Mouse (Mus musculus) hindbrain, embryonic 13.5 days (tissue): ENCODE measurements around the gene Rhd. TPM values are rescaled to one million over a fixed set of nuclear protein-coding genes. Genes with fewer than 3 reads are reported as not detected.
"Not testable (repeated sequence)": the region's sequence is repeated elsewhere in the genome, so short reads cannot be mapped to it uniquely, and the experiment has no call there.

Experiments
- ATAC-seq: fragments of 200-750 bp; cut with Nextera tagmentation; 2 replicates; pipeline ENCODE4 v1.8.0; 2017; ENCODE audit warnings: moderate TSS enrichment; ENCODE audit not compliant: low FRiP score
- H3K27ac ChIP-seq: fragments of 300-500 bp; sonication (generic); 2 replicates; pipeline ENCODE4 v1.5.1; 2015; ENCODE audit warnings: inconsistent platforms, mild to moderate bottlenecking, moderate library complexity
- H3K27me3 ChIP-seq: fragments of 300-500 bp; sonication (generic); 2 replicates; pipeline ENCODE4 v1.6.1; 2015; ENCODE audit warnings: mild to moderate bottlenecking, inconsistent platforms
- H3K36me3 ChIP-seq: fragments of 300-500 bp; sonication (generic); 2 replicates; pipeline ENCODE4 v1.6.1; 2015; ENCODE audit warnings: mild to moderate bottlenecking, inconsistent platforms
- H3K4me1 ChIP-seq: fragments of 300-500 bp; sonication (generic); replicated peaks from 2 replicates; pipeline ENCODE4 v1.6.1; 2015; ENCODE audit warnings: inconsistent platforms
- H3K4me2 ChIP-seq: fragments of 300-500 bp; sonication (generic); 2 replicates; pipeline ENCODE4 v1.6.1; 2015; ENCODE audit warnings: inconsistent platforms, mild to moderate bottlenecking, moderate library complexity
- H3K4me3 ChIP-seq: fragments of 300-500 bp; sonication (generic); 2 replicates; pipeline ENCODE4 v1.5.1; 2015; ENCODE audit warnings: mild to moderate bottlenecking, inconsistent platforms
- H3K9ac ChIP-seq: fragments of 300-500 bp; sonication (generic); 2 replicates; pipeline ENCODE4 v1.6.1; 2015; ENCODE audit warnings: mild to moderate bottlenecking, inconsistent platforms
- H3K9me3 ChIP-seq: fragments of 300-500 bp; sonication (generic); 2 replicates; pipeline ENCODE4 v1.6.1; 2016; ENCODE audit warnings: inconsistent platforms
- WGBS: fragments of 180-500 bp; shearing (Covaris S2); methylation state at CpG from one replicate; pipeline ENCODE4 v1.1.7; 2015; 5-methylcytosine and 5-hydroxymethylcytosine counted together
- polyA plus RNA-seq: library from polyadenylated mRNA; unstranded; fragments of >200 nt; fragmentation: Nextera tagmentation; extraction: Ambion mirVana; gene quantifications from 2 replicates; pipeline ENCODE4 v1.2.1, GENCODE M21; 2015

The Rhd gene
- polyA plus RNA-seq, 1 experiment from 2014 or later, result 1.3 TPM

DNA sequence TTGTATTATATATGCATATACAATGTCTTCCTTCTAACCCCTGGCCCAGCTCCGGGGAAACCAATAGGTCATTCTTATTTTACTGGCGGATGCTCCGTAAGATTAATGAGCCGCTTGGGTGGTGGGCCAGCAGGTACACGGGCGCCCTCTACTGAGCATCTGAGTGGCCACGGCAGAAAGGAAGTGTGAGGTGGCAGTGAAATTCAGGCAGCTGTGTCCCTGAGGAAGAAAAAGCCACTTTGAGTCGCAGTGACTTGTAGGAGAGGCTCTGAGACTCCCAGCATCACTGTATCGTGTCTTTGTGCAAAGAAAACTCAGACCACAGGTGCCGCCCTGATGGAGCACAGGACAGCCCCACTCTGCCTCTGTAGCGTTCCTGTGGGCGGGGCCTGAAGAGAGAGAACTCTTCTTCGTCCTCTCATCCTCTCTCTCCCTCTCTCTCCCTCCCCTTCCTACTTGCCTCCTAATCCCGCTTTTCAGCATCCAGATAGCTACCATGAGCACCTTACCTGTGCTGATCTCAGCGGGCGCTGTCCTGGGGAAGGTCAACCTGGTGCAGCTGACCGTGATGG is 15.2 kb downstream of the Rhd start:
- ATAC-seq, result no peak
- peak overlapping the region; percentile 30 for H3K4me3 ChIP-seq
- H3K9me3 ChIP-seq, result no peaks in the 10 kb centered on the region
- H3K27ac ChIP-seq, result no peak overlapping the region
- H3K4me2 ChIP-seq, result peak overlapping the region; percentile 59
- H3K27me3 ChIP-seq, result no peaks in the 10 kb centered on the region
- H3K9ac ChIP-seq, result peak overlapping the region; percentile 49
- 3% methylated on average over 17 of the region's 17 CpGs for WGBS
- H3K4me1 ChIP-seq, result peaks cover 10% of the 10 kb centered on the region
- no peaks in the 10 kb centered on the region for H3K36me3 ChIP-seq

DNA sequence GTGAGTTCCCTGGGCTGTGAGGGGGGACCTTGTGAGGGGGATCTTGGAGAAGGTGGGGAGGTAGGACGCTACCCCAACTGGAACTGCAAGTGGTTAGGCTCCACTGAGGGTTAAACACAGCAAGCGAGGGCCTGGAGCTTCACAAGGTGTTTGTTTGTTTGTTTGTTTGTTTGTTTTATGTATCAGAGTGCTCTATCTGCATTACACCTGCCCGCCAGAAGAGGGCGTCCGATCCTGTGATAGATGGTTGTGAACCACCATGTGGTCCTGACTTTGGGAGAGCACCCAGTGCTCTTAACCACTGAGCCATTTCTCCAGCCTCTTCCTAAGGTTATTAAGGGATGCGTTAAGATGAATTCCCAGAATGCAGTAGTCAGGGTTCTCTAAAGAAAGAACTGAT is 15.7 kb downstream of the Rhd start:
- WGBS, result 38% methylated on average over 6 of the region's 6 CpGs
- peak overlapping the region; percentile 30 for H3K4me3 ChIP-seq

DNA sequence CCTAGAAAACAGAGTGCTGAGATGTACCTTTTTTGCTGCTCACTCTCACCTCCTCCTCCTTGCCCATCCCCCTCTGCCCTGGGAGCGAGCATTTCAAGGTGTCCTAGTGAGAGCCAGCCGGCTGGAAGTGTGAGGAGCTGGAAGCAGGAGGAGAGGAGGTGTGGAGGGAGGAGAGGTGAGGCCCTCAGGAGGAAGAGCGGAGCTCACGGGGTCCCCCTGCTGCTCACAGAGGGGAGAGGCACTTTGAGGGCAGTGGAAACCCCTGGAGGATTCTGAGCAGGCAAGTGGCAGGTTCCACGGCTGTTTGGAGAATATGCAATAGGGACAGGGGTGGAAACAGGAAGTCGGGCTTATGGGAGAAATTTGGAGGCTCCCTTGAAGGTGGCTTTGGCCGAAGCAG is 18.9 kb downstream of the Rhd start:
- H3K4me3 ChIP-seq, result no peak overlapping the region
- no peak overlapping the region for H3K4me2 ChIP-seq
- H3K9me3 ChIP-seq, result no peaks in the 10 kb centered on the region
- H3K27me3 ChIP-seq, result no peaks in the 10 kb centered on the region
- peaks cover 10% of the 10 kb centered on the region for H3K4me1 ChIP-seq
- 36% methylated on average over 6 of the region's 7 CpGs for WGBS
- no peak overlapping the region for H3K9ac ChIP-seq
- no peak overlapping the region for H3K27ac ChIP-seq
- H3K36me3 ChIP-seq, result no peaks in the 10 kb centered on the region
- ATAC-seq, result no peak

More for the DNA sequence above, 15.7 kb downstream of the Rhd start:
- Histone ChIP-seq H3K27ac (no peak overlapping the region), H3K4me2 (peak overlapping the region; percentile 59), H3K36me3 (no peaks in the 10 kb centered on the region), H3K9ac (peak overlapping the region; percentile 49), H3K9me3 (no peaks in the 10 kb centered on the region), H3K27me3 (no peaks in the 10 kb centered on the region), H3K4me1 (peaks cover 10% of the 10 kb centered on the region)
- no peak for ATAC-seq

DNA sequence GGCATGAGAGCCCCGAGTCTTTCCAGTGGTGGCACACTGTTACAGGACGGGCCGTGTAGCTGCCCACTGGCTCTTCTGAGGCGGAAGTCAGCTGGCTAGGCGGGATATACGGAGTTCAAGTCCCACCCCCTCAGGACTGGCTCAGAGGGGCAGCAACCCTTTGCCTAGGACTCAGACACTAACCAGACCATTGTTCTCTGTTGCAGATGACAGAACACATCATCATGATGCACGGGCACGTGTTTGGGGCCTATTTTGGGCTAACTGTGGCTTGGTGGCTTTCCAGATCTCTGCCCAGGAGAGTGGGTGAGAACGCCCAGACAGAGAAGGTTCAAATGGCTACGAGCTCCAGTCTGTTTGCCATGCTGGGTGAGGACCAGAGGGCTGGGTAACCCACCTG is 19.5 kb downstream of the Rhd start:
- Histone ChIP-seq H3K36me3 (no peaks in the 10 kb centered on the region), H3K27ac (no peak overlapping the region), H3K9ac (no peak overlapping the region), H3K9me3 (no peaks in the 10 kb centered on the region), H3K27me3 (no peaks in the 10 kb centered on the region), H3K4me1 (peaks cover 10% of the 10 kb centered on the region), H3K4me3 (no peak overlapping the region), H3K4me2 (no peak overlapping the region)
- no peak for ATAC-seq
- 90% methylated on average over 10 of the region's 10 CpGs for WGBS

DNA sequence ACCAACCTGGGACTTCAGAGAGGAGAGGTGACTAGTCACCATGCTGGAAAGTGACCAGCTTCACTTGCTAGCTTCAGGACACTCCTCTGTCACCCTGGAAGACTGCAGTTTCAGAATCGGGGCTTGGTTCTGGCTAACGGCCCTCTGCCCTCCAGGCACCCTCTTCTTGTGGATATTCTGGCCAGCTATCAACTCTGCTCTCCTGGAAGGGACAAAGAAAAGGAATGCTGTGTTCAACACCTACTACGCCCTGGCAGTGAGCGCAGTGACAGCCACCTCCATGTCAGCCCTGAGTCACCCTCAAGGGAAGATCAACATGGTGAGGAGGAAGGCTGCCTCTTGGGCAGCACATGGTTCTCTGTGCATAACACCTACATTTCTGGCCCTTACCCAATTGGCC is 20.0 kb downstream of the Rhd start:
- no peaks in the 10 kb centered on the region for H3K27me3 ChIP-seq
- peaks cover 7% of the 10 kb centered on the region for H3K4me1 ChIP-seq
- H3K9me3 ChIP-seq, result no peaks in the 10 kb centered on the region
- ATAC-seq, result no peak
- H3K4me3 ChIP-seq, result no peak overlapping the region
- WGBS, result 78% methylated on average over 4 of the region's 4 CpGs
- H3K36me3 ChIP-seq, result no peaks in the 10 kb centered on the region
- H3K9ac ChIP-seq, result no peak overlapping the region
- no peak overlapping the region for H3K4me2 ChIP-seq
- H3K27ac ChIP-seq, result no peak overlapping the region

DNA sequence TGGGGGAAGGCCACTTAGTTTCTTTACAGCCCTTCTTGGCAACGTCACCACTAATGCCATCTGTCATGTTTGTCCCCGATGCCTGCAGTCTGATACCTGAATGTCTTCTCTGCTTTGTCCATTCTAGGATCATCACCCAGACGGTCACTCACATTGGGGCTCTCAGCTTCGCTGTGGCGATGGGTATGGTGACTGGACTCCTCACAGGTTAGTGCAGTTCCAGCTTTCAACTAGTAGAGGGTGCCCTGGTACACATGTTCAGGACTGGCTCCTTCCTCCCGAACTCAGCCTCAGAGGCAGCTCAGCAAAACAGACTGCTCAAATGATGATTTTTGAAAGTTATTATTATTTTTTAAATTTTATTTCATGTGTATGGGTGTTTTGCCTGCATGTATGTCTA is 27.8 kb downstream of the Rhd start:
- ATAC-seq, result no peak
- no peaks in the 10 kb centered on the region for H3K27me3 ChIP-seq
- H3K27ac ChIP-seq, result no peak overlapping the region
- no peaks in the 10 kb centered on the region for H3K9me3 ChIP-seq
- H3K36me3 ChIP-seq, result peaks cover 19% of the 10 kb centered on the region
- no peak overlapping the region for H3K4me3 ChIP-seq
- 82% methylated on average over 6 of the region's 6 CpGs for WGBS
- no peak overlapping the region for H3K9ac ChIP-seq
- no peak overlapping the region for H3K4me2 ChIP-seq
- H3K4me1 ChIP-seq, result 0 out of 2 replicates have a peak, but pooled peaks cover 3% of the 10 kb centered on the region

DNA sequence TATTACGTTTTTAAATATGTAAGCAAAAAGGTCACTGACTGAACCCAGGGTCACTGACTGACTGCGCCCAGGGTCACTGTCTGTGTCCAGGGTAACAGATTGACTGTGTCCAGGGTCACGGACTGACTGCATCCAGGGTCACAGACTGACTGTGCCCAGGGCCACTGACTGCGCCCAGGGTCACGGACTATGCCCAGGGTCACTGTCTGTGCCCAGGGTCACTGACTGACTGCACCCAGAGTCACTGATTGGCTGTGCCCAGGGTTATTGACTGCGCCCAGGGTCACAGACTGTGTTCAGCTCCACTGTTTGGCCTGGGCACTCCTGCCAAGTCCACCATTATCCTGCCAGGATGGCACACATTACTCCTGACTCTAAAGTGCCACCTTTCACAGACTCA is 32.9 kb downstream of the Rhd start:
- WGBS, result 88% methylated on average over 6 of the region's 6 CpGs
- H3K4me1 ChIP-seq, result 0 out of 2 replicates have a peak, but pooled peaks cover 3% of the 10 kb centered on the region

DNA sequence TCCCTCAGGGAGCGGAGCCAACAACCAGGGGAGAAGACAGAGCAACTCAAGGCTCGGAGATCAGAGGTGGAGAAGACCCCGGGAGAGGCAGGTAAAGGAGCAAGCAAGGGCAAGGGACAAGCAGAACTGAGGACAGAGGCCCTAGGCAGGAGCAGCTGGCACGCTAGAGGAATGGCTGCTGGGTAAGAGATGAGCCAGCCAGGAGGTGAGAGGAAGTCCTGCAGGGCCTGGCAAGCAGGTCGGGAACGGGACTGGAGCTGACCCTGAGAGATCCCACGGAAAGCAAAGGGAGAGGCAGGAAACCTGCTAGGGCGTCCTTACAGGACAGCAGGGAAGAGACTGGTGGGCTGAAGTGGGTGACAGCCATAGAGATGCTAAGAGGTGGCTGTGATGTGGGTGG is 36.8 kb downstream of the Rhd start:
- ATAC-seq, result no peak
- 94% methylated on average over 8 of the region's 8 CpGs for WGBS

More for the DNA sequence above, 32.9 kb downstream of the Rhd start:
- no peak for ATAC-seq
- no peaks in the 10 kb centered on the region for H3K9me3 ChIP-seq
- H3K27ac ChIP-seq, result no peak overlapping the region
- H3K4me3 ChIP-seq, result no peak overlapping the region
- H3K9ac ChIP-seq, result no peak overlapping the region
- peaks cover 69% of the 10 kb centered on the region for H3K36me3 ChIP-seq
- no peak overlapping the region for H3K4me2 ChIP-seq
- no peaks in the 10 kb centered on the region for H3K27me3 ChIP-seq

DNA sequence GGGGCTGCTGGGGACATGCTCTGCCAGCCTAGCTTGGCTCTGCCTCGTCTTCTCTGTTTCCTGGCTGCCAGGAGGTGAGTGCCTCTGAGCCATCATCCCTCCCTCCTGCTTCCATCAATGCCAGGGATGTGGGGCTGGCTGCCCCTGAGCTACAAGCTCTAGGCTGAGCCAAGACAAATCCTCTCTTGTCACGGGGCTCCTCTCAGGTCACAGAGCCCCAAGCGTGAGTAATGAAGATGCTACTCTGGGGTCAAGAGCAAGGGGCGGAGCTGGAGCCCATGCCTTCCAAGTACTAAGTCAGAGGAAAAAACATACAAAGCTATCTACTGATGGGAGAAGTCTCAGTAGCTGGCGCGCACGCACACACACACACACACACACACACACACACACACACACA is 38.7 kb downstream of the Rhd start:
- no peak overlapping the region for H3K4me2 ChIP-seq
- 72% methylated on average over 7 of the region's 7 CpGs for WGBS
- no peaks in the 10 kb centered on the region for H3K27me3 ChIP-seq
- H3K9ac ChIP-seq, result no peak overlapping the region
- H3K4me3 ChIP-seq, result no peak overlapping the region
- H3K27ac ChIP-seq, result no peak overlapping the region
- peaks cover 100% of the 10 kb centered on the region for H3K36me3 ChIP-seq
- no peaks in the 10 kb centered on the region for H3K4me1 ChIP-seq
- no peaks in the 10 kb centered on the region for H3K9me3 ChIP-seq
- ATAC-seq, result no peak

More for the DNA sequence above, 36.8 kb downstream of the Rhd start:
- Histone ChIP-seq H3K36me3 (peaks cover 99% of the 10 kb centered on the region), H3K4me2 (no peak overlapping the region), H3K9ac (no peak overlapping the region), H3K27me3 (no peaks in the 10 kb centered on the region), H3K9me3 (no peaks in the 10 kb centered on the region), H3K4me1 (no peaks in the 10 kb centered on the region), H3K4me3 (no peak overlapping the region), H3K27ac (no peak overlapping the region)

DNA sequence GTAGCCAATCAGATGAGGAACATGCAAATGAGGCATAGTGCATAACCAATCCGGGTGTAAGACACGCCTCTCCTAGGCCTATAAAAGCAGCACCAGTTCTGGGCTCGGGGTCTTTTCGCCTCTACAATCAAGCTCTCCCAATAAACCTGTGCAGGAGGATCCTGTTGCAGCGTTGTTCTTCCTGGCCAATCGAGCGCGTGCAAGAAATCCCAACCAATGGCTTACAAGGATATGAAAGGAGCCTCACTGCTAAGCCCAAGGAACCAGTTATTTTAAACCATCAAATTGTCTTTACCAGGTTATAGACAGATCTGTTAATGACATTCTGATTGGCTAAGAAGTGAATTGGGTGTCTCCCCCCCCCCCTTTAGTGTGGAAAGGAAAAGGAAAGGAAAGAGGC is 47.1 kb downstream of the Rhd start:
- not testable (repeated sequence) for H3K4me2 ChIP-seq
- H3K36me3 ChIP-seq, result peaks cover 50% of the 10 kb centered on the region

DNA sequence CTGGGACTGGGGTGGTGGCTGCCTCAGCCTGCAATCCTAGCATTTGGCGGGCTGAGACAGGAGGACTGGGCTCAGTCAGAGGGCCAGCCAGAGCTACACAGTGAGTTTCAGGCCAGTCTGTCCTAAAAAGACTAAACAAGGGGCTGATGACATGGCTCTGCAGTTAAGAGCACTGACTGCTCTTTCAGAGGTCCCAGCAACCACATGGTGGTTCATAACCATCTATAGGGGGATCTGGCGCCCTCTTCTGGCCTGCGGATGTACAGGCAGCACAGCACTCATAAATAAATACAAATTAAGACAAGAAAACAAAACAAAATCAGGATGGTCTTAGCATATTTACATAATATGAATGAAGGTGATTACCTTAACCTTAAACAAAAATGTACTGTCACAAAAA is 49.1 kb downstream of the Rhd start:
- H3K27ac ChIP-seq, result no peak overlapping the region
- peak overlapping the region; percentile 69 for H3K4me2 ChIP-seq
- no peak for ATAC-seq
- WGBS, result 31% methylated on average over 3 of the region's 3 CpGs
- peaks cover 22% of the 10 kb centered on the region for H3K4me1 ChIP-seq
- H3K9ac ChIP-seq, result no peak overlapping the region
- H3K27me3 ChIP-seq, result no peaks in the 10 kb centered on the region
- H3K4me3 ChIP-seq, result peak overlapping the region; percentile 94
- H3K9me3 ChIP-seq, result no peaks in the 10 kb centered on the region
- peaks cover 30% of the 10 kb centered on the region for H3K36me3 ChIP-seq

More for the DNA sequence above, 47.1 kb downstream of the Rhd start:
- not testable (repeated sequence) for H3K27me3 ChIP-seq, ATAC-seq, H3K9ac ChIP-seq, H3K27ac ChIP-seq, H3K4me3 ChIP-seq, H3K9me3 ChIP-seq
- WGBS, result 98% methylated on average over 8 of the region's 8 CpGs
- peaks cover 22% of the 10 kb centered on the region for H3K4me1 ChIP-seq

DNA sequence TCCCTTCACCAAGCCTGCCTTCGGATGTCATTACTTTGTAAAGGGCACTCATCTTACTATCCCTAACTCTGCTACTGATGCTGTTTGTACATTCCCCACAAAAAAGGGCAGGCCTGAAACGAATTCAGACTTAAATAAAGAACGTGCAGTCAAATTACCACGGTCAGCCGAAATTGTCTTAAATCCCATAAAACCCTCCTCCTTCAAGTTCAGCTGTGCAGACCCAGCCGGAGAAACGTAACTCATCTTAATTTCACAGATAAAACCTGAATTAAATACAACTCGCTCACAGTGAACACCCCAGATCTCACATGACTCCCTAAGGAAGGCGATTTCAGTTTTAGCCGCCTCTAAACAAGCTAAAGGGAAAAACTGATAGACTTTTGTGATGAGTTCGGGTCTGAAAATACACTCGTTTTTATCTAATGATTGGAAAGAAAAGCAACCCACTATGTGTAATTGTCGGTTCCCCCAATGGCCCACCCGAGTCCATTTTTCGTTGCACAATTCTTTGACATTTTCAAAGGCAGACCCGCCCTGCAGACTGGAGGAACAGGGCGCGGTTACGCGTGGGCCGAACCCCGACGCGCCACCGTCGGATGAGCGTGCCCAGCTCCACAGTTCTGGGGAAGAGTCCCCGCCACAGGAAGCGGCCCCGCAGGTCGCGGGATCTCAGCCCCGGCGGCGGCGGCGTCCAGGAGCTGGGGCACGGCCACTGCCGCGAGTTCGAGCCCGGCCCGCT is 50.0 kb downstream of the Rhd start:
- peaks cover 21% of the 10 kb centered on the region for H3K36me3 ChIP-seq
- peak; percentile 64 for ATAC-seq
- under 1% methylated on average over 43 of the region's 43 CpGs for WGBS

DNA sequence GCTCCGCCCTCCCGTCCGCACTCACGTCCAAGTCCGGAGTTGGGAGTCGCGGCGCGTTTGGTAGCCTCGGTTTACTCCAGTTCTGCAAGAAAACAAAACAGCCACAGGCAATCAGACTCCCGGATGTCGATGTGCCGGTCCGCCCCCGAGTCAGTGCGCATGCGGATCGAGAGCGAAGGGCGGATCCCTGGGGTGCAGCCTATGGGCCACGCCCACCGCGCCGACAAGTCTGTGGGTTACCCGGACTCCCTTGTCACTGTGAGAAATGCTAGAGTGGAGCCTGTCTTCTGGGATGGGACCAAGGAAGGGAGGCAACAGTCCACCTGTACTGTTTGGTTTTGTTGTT is 50.5 kb downstream of the Rhd start, which contains the start of gene Tmem50a:
Gene Tmem50a (minus strand): TSS at position 161 of the 346 bp plus-strand sequence.
- Histone ChIP-seq H3K4me1 (peaks cover 22% of the 10 kb centered on the region), H3K27me3 (no peaks in the 10 kb centered on the region), H3K9me3 (no peaks in the 10 kb centered on the region), H3K27ac (peak within 1 kb of the TSS; percentile 95), H3K36me3 (peaks cover 17% of the 10 kb centered on the region), H3K9ac (peak within 1 kb of the TSS; percentile 95), H3K4me3 (peak within 1 kb of the TSS; percentile 94), H3K4me2 (peak within 1 kb of the TSS; percentile 69)
- peak; percentile 86 for ATAC-seq
- WGBS, result under 1% methylated on average over 25 of the region's 25 CpGs

More for the DNA sequence above, 50.0 kb downstream of the Rhd start:
- H3K27me3 ChIP-seq, result no peaks in the 10 kb centered on the region
- peaks cover 22% of the 10 kb centered on the region for H3K4me1 ChIP-seq
- peak overlapping the region; percentile 95 for H3K9ac ChIP-seq
- no peaks in the 10 kb centered on the region for H3K9me3 ChIP-seq
- peak overlapping the region; percentile 95 for H3K27ac ChIP-seq
- H3K4me2 ChIP-seq, result peak overlapping the region; percentile 69
- peak overlapping the region; percentile 94 for H3K4me3 ChIP-seq
